Mouse (Mus musculus): ENCODE results near the gene Hebp2. TPM values are rescaled to one million over a fixed set of nuclear protein-coding genes. Genes with fewer than 3 reads are reported as not detected.

The Hebp2 gene
- polyA plus RNA-seq, 1 experiment from 2014 or later = 13.5 TPM

Other genes with a start within 250 kb of the Hebp2 start
- gene Nhsl1, start 227.1 kb downstream of the Hebp2 start, polyA plus RNA-seq (2015; fragmentation: Nextera tagmentation; extraction: Ambion mirVana) = 10.1 and 11.1 TPM in 2 replicates
- 0.36 and 0.41 TPM in 2 replicates for gene Arfgef3, start 197.9 kb upstream of the Hebp2 start, polyA plus RNA-seq (2015; fragmentation: Nextera tagmentation; extraction: Ambion mirVana)
- not detected in 2 replicates for gene Gm4922, start 240.7 kb upstream of the Hebp2 start, polyA plus RNA-seq (2015; fragmentation: Nextera tagmentation; extraction: Ambion mirVana)